Mouse (Mus musculus): ENCODE data around the gene Hexim1. TPM values are rescaled to one million over a fixed set of nuclear protein-coding genes. Genes with fewer than 3 reads are reported as not detected.

Hexim1 gene
- total RNA-seq, 2 experiments from 2014 or later = 10.1 to 17.0 TPM

DNA sequence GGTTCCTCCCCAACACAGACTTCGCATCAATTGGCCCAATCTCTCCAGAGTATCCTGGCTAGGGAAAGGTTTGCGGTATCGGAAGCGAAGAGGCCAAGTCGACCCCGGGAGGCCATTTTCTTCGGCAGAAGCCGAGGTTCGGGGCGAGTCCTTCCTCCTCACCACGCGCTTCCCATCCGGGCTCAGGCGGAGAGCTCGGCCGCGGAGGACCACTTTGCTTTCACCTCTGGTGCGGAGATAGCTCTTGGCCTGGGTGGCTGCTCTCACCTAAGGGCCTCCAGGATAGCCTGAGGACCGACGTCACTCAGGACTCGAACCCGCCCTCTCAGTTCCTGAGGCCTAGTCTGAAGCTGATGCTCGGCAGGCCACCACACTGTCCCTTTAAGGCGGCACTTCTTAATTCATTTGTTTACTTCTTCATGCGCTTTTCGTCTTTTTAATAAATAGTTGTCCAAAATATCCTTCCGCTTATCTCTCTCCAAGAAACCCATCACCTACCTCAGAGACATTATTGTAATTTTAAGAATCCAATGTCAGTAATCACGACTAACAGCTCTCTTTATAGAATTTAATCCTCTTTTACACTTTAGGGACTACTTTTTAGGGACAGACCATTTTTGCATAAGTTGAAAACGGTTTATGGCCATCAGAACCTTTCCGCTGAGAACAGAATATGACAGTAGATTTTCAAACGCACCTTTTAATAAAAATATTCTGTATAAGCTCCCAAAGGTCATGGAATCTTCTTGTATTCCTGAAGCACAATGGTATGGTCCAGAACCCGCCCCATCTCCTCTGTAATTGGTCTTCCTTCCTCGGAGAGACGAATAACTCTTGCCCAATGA is 646 bp upstream of the Hexim1 start:
- ATAC-seq (ENCODE audit: poor library complexity, severe bottlenecking) = peak; percentile 47

DNA sequence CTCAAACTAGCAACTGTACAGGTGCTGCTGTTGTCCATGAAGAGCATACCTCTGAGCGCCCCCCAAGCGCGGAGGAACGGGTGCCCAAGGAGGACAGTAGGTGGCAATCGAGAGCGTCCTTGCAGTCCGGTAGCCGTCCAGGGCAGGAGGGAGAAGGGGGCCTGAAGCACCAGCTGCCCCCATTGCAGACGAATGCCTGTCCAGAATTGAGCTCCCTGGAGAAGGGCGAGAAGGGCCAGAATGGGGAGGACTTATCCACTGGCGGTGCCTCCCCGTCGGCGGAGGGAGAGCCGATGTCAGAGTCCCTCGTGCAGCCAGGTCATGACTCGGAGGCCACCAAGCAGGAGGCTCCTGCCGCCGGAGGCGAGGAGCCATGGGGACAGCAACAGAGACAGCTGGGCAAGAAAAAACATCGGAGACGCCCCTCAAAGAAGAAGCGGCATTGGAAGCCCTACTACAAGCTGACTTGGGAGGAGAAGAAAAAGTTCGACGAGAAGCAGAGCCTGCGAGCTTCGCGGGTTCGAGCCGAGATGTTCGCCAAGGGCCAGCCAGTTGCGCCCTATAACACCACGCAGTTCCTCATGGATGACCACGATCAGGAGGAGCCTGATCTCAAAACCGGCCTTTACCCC is 1.0 kb downstream of the Hexim1 start:
- peak; percentile 22 for ATAC-seq (ENCODE audit: poor library complexity, severe bottlenecking)

DNA sequence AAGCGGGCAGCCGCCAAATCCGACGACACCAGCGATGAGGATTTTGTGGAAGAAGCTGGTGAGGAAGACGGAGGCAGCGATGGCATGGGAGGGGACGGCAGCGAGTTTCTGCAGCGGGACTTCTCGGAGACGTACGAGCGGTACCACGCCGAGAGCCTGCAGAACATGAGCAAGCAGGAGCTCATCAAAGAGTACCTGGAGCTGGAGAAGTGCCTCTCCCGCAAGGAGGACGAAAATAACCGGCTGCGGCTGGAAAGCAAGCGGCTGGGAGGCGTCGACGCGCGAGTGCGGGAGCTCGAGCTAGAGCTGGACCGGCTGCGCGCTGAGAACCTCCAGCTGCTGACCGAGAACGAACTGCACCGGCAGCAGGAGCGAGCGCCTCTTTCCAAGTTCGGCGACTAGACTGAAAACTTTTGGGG is 1.6 kb downstream of the Hexim1 start:
- no peak for ATAC-seq (ENCODE audit: poor library complexity, severe bottlenecking)

DNA sequence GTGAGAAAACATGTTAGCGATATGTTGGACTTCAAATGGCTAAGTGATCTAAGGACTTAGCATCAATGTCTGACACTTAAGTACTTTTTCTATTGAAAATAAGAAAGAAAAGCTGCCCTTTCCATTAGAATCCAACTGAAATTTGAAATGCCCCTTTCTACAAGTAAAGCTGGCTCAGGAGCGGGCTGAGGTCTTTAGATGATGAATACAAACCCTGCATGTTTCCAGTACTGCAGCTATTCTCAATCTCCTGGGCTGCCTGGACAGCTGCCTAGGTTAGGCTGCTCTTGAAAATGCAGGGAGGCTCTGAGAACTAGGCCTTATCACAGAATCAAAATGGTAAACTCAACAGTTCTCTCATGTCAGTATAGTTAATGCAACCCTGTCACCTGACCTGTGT is 2.8 kb downstream of the Hexim1 start:
- ATAC-seq (ENCODE audit: poor library complexity, severe bottlenecking) = no peak

GRCm38 (mm10) chr11:103119609-103120008 is 3.6 kb downstream of the Hexim1 start:
- ATAC-seq (ENCODE audit: poor library complexity, severe bottlenecking) = no peak

DNA sequence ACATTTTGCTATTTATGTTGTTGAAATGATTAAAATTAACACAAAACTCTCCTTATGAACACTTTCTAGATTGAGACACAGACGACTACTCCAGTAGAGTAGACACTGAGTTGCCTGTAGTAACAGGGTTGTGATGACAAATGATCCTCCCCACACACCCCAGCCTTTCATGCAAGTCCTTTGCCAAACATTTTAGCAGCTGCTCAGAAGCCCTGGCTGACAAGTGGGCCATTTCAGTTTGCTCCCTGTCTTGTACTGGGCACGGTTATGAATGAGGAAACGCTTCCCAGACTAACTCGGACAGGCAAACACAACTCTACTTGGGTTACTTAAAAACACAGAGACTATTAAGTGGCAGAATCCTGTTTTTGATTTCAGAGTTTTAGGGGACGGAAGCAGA is 4.3 kb downstream of the Hexim1 start:
- ATAC-seq (ENCODE audit: poor library complexity, severe bottlenecking) = no peak

DNA sequence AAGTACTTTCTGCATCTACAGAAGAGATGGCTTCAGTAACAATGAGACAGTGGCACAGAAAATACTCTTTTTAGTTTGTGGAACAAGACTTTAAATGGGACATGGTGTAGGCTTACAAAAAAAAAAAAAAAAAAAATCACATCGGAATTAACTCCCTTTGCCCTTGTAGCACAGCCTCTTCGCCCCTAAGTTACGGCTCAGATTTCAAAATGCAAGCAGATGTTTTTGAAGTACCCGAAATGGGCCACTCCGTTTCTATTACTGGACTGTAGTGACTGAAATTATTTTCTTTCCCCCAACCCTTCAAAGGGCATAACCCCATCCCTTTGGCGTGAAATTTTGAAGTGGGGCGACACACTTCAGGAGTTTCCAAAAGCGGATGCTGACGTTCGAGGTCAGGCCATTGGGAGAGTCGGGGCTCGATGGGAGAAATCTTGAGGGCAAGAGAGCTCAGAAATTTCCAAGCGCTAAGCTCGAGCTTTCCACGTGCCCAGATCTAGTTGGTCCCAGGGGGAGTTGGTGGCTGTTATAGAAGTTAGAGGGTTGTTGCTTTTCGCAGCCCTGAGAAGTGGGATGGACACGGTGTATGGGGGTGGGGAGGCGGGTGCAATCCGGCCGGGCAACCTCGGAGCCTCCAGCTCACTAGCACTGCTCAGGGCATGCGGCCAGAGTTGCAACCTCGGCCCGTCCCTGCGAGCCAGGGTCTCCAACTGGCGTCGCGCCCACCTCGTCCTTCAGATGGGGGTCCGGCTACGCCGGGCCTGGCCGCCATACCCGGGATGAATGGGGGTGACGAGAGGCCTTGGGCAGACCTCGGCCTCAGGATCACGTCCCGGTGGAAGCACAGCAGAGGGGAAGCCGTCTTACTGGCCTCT is 15.9 kb downstream of the Hexim1 start, which contains the start of gene Hexim2:
Gene Hexim2, plus strand, starts transcription at position 729 of the 875 bp plus-strand sequence.
- peak; percentile 17; the same call in 1 of the 2 replicates for ATAC-seq (ENCODE audit: poor library complexity, severe bottlenecking)

DNA sequence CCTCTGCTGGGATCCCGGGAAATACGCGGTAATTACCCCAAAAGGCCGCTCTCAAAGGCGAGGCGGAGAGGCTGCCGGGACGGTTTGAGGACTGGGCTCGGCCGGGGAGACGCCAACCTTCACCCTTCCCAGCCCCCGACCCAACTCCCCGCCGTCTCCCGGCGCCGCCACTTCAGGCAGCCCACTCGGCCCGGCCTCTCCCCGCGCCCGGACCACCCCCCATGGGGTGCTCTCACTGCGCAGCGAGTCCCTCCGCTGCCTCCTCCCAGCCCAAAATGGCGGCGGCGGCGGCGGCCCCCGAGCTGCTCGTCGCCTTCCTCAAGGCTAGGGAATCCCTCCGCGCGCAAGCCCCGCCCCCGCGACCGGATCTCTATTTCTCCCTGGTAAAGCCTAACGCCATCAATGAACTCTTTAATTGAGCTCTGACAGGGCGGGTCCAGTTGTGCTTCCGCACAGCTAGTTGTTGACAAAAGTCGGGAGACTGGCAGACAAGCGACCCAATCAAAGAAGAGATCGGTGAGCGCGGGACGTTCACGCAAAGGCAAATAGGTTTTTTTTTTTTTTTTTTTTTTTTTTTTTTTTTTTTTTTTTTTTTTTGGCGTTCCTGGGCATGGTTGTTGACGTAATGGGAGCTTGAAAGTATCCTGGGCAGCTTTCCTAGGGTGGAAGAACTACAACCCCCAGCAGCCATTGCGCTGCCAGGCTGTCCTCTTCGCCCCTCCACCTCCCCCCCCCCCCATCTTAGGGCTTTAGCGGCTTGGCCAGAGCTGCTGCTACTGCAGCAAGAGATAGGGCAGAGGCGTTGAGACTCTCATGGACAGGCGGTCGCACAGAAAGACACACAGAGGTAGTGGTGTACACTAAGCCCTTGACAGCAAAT is 16.8 kb downstream of the Hexim1 start:
- peak; percentile 95 for ATAC-seq (ENCODE audit: poor library complexity, severe bottlenecking)

DNA sequence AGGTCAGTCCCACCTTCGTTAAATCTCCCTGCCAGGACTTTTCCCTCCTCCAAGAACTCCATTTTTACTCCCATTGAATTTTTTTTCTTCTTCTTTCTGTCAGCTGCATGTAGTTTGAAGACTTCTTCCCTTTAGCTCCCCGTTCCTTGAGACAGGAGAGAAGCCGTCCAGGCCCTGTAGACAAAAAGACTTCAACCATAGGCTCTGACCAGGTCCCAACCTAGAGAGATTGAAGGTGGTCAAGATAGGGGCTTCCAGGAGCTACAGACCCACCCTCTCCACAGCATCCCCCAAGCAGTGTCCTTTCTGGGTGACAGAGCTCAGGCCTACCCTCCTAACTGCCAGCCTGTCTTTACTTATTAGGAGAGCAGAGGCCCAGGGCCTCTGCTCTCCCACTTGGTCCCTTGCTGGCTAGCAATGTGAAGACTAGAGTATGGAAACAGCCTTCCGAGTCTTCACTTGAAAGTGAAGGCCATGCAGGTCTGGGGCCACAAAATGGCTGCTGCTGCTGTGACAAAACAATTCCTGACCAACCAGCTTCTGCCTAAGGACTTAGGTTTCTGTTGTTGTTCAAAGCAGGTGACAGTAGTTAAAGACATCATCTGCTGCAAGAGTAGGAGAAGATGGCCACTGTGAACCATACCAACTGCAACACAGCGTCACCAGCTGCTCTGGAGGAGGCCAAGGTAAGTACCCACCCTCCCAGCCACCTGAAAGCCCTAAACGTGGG is 17.6 kb downstream of the Hexim1 start:
- no peak for ATAC-seq (ENCODE audit: poor library complexity, severe bottlenecking)

GRCm38 (mm10) chr11:103134221-103134620 is 18.2 kb downstream of the Hexim1 start:
- ATAC-seq (ENCODE audit: poor library complexity, severe bottlenecking) = no peak

DNA sequence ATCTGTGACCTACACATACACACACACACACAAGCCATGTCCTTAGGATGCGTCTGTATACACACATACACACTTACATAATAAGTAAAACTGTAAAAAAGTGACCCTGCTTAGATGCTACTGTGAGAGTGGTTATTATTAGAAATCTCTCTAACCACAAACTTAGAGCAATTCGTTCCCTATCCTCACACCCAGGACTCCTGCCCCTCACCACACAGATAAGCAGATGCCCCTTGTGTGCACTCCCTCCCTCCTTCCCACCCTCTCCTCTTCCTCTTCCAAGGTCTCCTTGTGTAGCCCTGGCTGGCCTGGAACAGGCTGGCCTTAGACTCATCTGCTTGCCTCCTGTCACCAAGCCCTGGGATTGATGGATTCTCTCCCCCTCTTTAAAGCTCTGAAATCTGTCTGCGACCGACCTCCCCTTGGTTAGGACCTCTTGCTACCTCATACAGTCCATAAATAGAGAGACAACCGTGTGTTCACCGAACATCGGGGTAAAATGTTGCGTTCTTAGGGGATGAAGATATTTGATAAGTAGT is 20.1 kb downstream of the Hexim1 start:
- no peak for ATAC-seq (ENCODE audit: poor library complexity, severe bottlenecking)

DNA sequence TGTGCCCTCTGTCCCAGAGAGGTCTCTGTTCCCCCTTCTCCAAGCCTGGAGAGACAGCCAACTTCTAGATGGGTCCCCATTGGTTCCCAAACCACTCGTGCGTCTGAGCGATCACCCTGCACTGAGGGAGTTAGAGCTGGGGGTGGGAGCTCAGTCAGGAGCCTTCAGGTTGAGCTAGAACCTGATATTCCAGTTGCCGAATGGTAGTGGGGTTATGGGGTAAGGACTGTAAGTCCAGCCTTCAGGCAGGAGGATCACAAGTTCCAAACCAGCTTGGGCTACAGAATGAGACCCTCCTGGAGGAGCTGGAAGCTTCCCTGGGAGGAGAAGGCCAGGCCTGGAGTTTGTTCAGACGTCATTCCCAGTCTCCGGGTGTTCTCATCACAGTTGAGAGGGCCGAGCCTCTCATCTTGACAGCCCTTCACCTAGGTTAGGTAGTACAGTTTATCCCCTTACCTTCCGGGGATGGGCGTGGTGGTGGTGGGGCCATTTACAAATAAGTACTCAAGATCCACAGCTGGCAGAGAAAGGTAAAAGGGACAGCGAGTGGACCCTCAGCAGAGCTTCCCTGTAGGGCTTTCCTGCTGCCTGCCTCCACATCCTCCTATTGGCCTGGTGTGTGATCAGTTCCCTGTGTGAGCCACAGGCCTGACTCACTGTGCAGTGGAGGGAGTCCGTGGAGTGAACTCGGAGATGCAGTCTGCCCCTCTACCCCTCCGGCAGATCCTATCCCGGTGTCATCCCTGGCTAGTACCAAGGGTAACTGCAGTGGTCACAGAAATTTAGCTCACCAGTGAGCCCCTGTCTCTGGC is 24.1 kb downstream of the Hexim1 start:
- ATAC-seq (ENCODE audit: poor library complexity, severe bottlenecking) = no peak

DNA sequence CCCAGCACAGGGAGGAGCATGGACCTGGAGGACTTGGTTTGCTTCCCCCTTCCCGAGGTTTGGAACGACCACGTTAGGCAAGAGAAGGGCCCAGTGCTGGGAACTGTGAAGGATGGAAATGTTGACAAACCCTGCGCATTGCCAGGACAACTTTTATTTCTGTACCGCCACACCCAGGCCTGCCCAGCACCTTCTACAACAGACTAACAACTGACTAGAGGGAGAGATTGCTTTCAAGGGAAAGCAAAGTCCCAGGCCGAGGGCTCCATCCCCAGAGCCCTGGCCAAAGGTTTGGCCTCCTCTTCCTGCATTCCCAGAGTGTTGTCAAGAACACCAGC is 24.7 kb downstream of the Hexim1 start:
- ATAC-seq (ENCODE audit: poor library complexity, severe bottlenecking) = no peak

DNA sequence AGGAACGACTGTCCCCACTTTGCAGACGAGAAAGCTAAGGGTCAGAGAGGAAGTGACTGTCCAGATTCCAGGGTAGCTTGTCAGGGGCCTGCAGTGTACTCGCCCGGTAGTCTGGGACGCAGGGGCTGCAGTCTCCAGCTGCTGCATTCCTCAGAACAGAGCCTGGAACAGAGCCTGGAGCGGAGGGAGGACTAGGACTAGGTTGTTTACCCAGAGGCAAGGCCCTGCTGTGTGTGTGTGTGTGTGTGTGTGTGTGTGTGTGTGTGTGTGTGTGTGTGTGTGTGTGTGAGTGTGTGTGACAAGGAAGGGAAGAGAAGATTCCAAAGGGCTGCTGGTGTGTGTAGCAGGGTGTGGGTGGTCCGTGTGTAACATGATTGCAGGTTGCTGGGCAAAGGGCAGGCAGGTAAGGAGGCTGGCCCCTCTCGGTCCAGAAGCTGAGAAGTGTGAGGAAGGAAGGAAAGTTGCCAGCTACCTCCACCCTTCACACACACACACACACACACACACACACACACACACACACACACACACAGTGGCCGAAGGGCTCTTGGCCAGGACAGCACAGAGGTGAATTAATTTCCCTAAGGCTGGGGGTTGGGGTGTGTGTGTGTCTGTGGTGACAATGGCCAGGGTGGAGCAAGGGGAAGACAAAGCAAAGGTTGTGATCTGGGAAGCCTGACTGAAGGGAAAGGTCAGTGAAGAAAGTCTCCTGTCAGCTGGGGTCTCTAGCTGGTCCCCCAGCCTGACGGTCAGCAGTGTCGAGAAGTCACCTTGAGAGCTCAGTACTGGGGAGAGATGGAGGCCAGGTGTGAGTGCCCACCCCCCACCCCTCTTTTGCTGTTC is 25.3 kb downstream of the Hexim1 start:
- no peak for ATAC-seq (ENCODE audit: poor library complexity, severe bottlenecking)

DNA sequence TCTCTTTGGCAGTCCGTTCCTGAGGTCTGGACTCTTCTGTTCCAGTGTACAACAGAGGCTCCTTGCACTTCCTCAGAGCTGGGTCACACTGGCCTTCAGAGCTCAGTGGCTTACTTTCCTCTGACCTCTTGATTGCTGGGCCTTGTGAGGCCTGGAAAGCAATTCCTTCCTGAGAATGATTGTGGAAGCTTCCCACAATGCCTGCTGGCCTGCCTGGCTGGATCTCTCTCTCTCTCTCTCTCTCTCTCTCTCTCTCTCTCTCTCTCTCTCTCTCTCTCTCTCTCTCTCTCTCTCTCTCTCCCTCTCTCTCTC is 25.9 kb downstream of the Hexim1 start:
- ATAC-seq (ENCODE audit: poor library complexity, severe bottlenecking) = no peak

GRCm38 (mm10) chr11:103142441-103143182 is 26.6 kb downstream of the Hexim1 start:
- ATAC-seq (ENCODE audit: poor library complexity, severe bottlenecking) = peak; percentile 40; the same call in 1 of the 2 replicates

Measured in megakaryocyte, adult 5-6 weeks (primary cell).